Mouse (Mus musculus) midbrain, embryonic 15.5 days (tissue): ENCODE data around the gene Bcorl1. TPM values are rescaled to one million over a fixed set of nuclear protein-coding genes. Genes with fewer than 3 reads are reported as not detected.
A peak's percentile ranks its signal among the peaks of the same experiment; 100 is the strongest.

Experiments
- ATAC-seq: fragments of 200-750 bp; cut with Nextera tagmentation; replicated peaks from 2 replicates; pipeline ENCODE4 v1.8.0; 2017; ENCODE audit warnings: moderate TSS enrichment
- H3K27ac ChIP-seq: fragments of 300-500 bp; sonication (generic); 2 replicates; pipeline ENCODE4 v1.5.1; 2015; ENCODE audit warnings: mild to moderate bottlenecking, inconsistent platforms
- H3K27me3 ChIP-seq: fragments of 300-500 bp; sonication (generic); replicated peaks from 2 replicates; pipeline ENCODE4 v1.6.1; 2015; ENCODE audit warnings: inconsistent platforms
- H3K36me3 ChIP-seq: fragments of 300-500 bp; sonication (generic); replicated peaks from 2 replicates; pipeline ENCODE4 v1.6.1; 2015; ENCODE audit warnings: inconsistent platforms
- H3K4me1 ChIP-seq: fragments of 300-500 bp; sonication (generic); 2 replicates; pipeline ENCODE4 v1.6.1; 2015; ENCODE audit warnings: inconsistent platforms
- H3K4me2 ChIP-seq: fragments of 300-500 bp; sonication (generic); 2 replicates; pipeline ENCODE4 v1.6.1; 2015; ENCODE audit warnings: inconsistent platforms, mild to moderate bottlenecking, moderate library complexity
- H3K4me3 ChIP-seq: fragments of 300-500 bp; sonication (generic); 2 replicates; pipeline ENCODE4 v1.5.1; 2015; ENCODE audit warnings: mild to moderate bottlenecking, inconsistent platforms
- H3K9ac ChIP-seq: fragments of 300-500 bp; sonication (generic); 2 replicates; pipeline ENCODE4 v1.6.1; 2015; ENCODE audit warnings: mild to moderate bottlenecking, inconsistent platforms
- H3K9me3 ChIP-seq: fragments of 300-500 bp; sonication (generic); 2 replicates; pipeline ENCODE4 v1.6.1; 2016; ENCODE audit warnings: inconsistent platforms
- WGBS: fragments of 180-500 bp; shearing (Covaris S2); methylation state at CpG from one replicate; pipeline ENCODE4 v1.1.7; 2015; ENCODE audit warnings: mixed read lengths; 5-methylcytosine and 5-hydroxymethylcytosine counted together
- polyA plus RNA-seq: library from polyadenylated mRNA; unstranded; fragments of >200 nt; fragmentation: Nextera tagmentation; extraction: Ambion mirVana; gene quantifications from 2 replicates; pipeline ENCODE4 v1.2.1, GENCODE M21; 2015

Bcorl1 gene
- polyA plus RNA-seq: 6.2 and 8.4 TPM in 2 replicates

GRCm38 (mm10) chrX:48341141-48341540 lies at the start of gene Bcorl1:
Gene Bcorl1 (plus strand): TSS chrX:48341358.
- H3K27me3 ChIP-seq: no peaks in the 10 kb centered on the region
- H3K36me3 ChIP-seq: no peaks in the 10 kb centered on the region
- no peak for ATAC-seq
- 26% methylated on average over 11 of the region's 33 CpGs for WGBS
- no peaks in the 10 kb centered on the region for H3K9me3 ChIP-seq
- no peak within 1 kb of the TSS for H3K27ac ChIP-seq
- H3K9ac ChIP-seq: peak within 1 kb of the TSS; percentile 38
- peak within 1 kb of the TSS; percentile 76 for H3K4me2 ChIP-seq
- H3K4me3 ChIP-seq: peak within 1 kb of the TSS; percentile 65
- H3K4me1 ChIP-seq: peaks cover 11% of the 10 kb centered on the region; the same call in 1 of the 2 replicates

- Histone ChIP-seq H3K4me3 (no peak overlapping the region), H3K4me1 (no peaks in the 10 kb centered on the region), H3K4me2 (no peak overlapping the region), H3K36me3 (no peaks in the 10 kb centered on the region), H3K27ac (no peak overlapping the region), H3K9me3 (no peaks in the 10 kb centered on the region), H3K9ac (no peak overlapping the region), H3K27me3 (no peaks in the 10 kb centered on the region)
- ATAC-seq: no peak
- WGBS: 41% methylated on average over 3 of the region's 3 CpGs
These were observed 49.7 kb upstream of the Bcorl1 start for GRCm38 (mm10) chrX:48291413-48291812.

- H3K4me1 ChIP-seq: no peaks in the 10 kb centered on the region
- no peak overlapping the region for H3K27ac ChIP-seq
- no peak for ATAC-seq
- no peak overlapping the region for H3K4me2 ChIP-seq
- WGBS: 83% methylated on average over 4 of the region's 4 CpGs
- H3K9me3 ChIP-seq: no peaks in the 10 kb centered on the region
- no peak overlapping the region for H3K9ac ChIP-seq
- H3K4me3 ChIP-seq: no peak overlapping the region
- H3K36me3 ChIP-seq: no peaks in the 10 kb centered on the region
- H3K27me3 ChIP-seq: no peaks in the 10 kb centered on the region
These were observed 35.8 kb upstream of the Bcorl1 start for GRCm38 (mm10) chrX:48305356-48305755.

- Histone ChIP-seq H3K9me3 (no peaks in the 10 kb centered on the region), H3K27me3 (no peaks in the 10 kb centered on the region), H3K36me3 (no peaks in the 10 kb centered on the region), H3K4me3 (peak overlapping the region; percentile 15; the same call in 1 of the 2 replicates), H3K4me2 (peak overlapping the region; percentile 50), H3K9ac (no peak overlapping the region), H3K4me1 (peaks cover 7% of the 10 kb centered on the region; the same call in 1 of the 2 replicates), H3K27ac (no peak overlapping the region)
- WGBS: 32% methylated on average over 26 of the region's 26 CpGs
- no peak; the same call in 1 of the 2 replicates for ATAC-seq
These were observed 30.2 kb upstream of the Bcorl1 start for GRCm38 (mm10) chrX:48310706-48311517.

GRCm38 (mm10) chrX:48311727-48312126 lies 29.4 kb upstream of the Bcorl1 start:
- H3K36me3 ChIP-seq: no peaks in the 10 kb centered on the region
- ATAC-seq: no peak
- H3K4me1 ChIP-seq: peaks cover 7% of the 10 kb centered on the region; the same call in 1 of the 2 replicates
- no peak overlapping the region for H3K4me2 ChIP-seq
- no peaks in the 10 kb centered on the region for H3K27me3 ChIP-seq
- H3K4me3 ChIP-seq: no peak overlapping the region
- H3K27ac ChIP-seq: no peak overlapping the region
- no peak overlapping the region for H3K9ac ChIP-seq
- no peaks in the 10 kb centered on the region for H3K9me3 ChIP-seq
- 83% methylated on average over 5 of the region's 5 CpGs for WGBS

- Histone ChIP-seq H3K4me2 (peak overlapping the region; percentile 65), H3K9me3 (no peaks in the 10 kb centered on the region), H3K9ac (peak overlapping the region; percentile 22; the same call in 1 of the 2 replicates), H3K4me3 (peak overlapping the region; percentile 44), H3K27ac (no peak overlapping the region), H3K36me3 (no peaks in the 10 kb centered on the region), H3K27me3 (no peaks in the 10 kb centered on the region), H3K4me1 (peaks cover 7% of the 10 kb centered on the region; the same call in 1 of the 2 replicates)
- 13% methylated on average over 29 of the region's 33 CpGs for WGBS
- ATAC-seq: peak; percentile 73
These were observed 26.6 kb upstream of the Bcorl1 start for GRCm38 (mm10) chrX:48314530-48315079.

- Histone ChIP-seq H3K4me2 (no peak overlapping the region), H3K9me3 (no peaks in the 10 kb centered on the region), H3K27me3 (no peaks in the 10 kb centered on the region), H3K4me1 (peaks cover 4% of the 10 kb centered on the region; the same call in 1 of the 2 replicates), H3K36me3 (no peaks in the 10 kb centered on the region), H3K27ac (no peak overlapping the region), H3K4me3 (no peak overlapping the region), H3K9ac (no peak overlapping the region)
- WGBS: 68% methylated on average over 3 of the region's 3 CpGs
- no peak for ATAC-seq
These were observed 23.7 kb upstream of the Bcorl1 start for GRCm38 (mm10) chrX:48317444-48317843.

- H3K9me3 ChIP-seq: no peaks in the 10 kb centered on the region
- H3K27ac ChIP-seq: no peak overlapping the region
- H3K4me1 ChIP-seq: peaks cover 4% of the 10 kb centered on the region; the same call in 1 of the 2 replicates
- no peaks in the 10 kb centered on the region for H3K27me3 ChIP-seq
- H3K9ac ChIP-seq: no peak overlapping the region
- WGBS: 36% methylated on average over 9 of the region's 9 CpGs
- H3K4me2 ChIP-seq: no peak overlapping the region
- no peaks in the 10 kb centered on the region for H3K36me3 ChIP-seq
- H3K4me3 ChIP-seq: no peak overlapping the region
- ATAC-seq: no peak
These were observed 23.0 kb upstream of the Bcorl1 start for GRCm38 (mm10) chrX:48318194-48318593.

GRCm38 (mm10) chrX:48340441-48341049 lies 613 bp upstream of the Bcorl1 start:
- H3K4me3 ChIP-seq: peak overlapping the region; percentile 65
- no peaks in the 10 kb centered on the region for H3K36me3 ChIP-seq
- no peak for ATAC-seq
- H3K9me3 ChIP-seq: no peaks in the 10 kb centered on the region
- H3K9ac ChIP-seq: no peak overlapping the region
- H3K4me2 ChIP-seq: peak overlapping the region; percentile 76
- H3K27me3 ChIP-seq: no peaks in the 10 kb centered on the region
- 14% methylated on average over 35 of the region's 35 CpGs for WGBS
- H3K27ac ChIP-seq: no peak overlapping the region
- H3K4me1 ChIP-seq: peaks cover 8% of the 10 kb centered on the region; the same call in 1 of the 2 replicates

- Histone ChIP-seq H3K4me2 (peak overlapping the region; percentile 76), H3K4me3 (peak overlapping the region; percentile 65), H3K27ac (no peak overlapping the region), H3K4me1 (peaks cover 14% of the 10 kb centered on the region; the same call in 1 of the 2 replicates), H3K9ac (peak overlapping the region; percentile 38), H3K27me3 (no peaks in the 10 kb centered on the region), H3K36me3 (no peaks in the 10 kb centered on the region), H3K9me3 (no peaks in the 10 kb centered on the region)
- no peak for ATAC-seq
- 30% methylated on average over 19 of the region's 73 CpGs for WGBS
These were observed 533 bp downstream of the Bcorl1 start for GRCm38 (mm10) chrX:48341621-48342161.

- WGBS: 25% methylated on average over 16 of the region's 16 CpGs
- H3K36me3 ChIP-seq: no peaks in the 10 kb centered on the region
- peaks cover 14% of the 10 kb centered on the region; the same call in 1 of the 2 replicates for H3K4me1 ChIP-seq
- H3K9me3 ChIP-seq: no peaks in the 10 kb centered on the region
- H3K27me3 ChIP-seq: no peaks in the 10 kb centered on the region
- ATAC-seq: peak; percentile 2
- H3K4me2 ChIP-seq: peak overlapping the region; percentile 76
- H3K27ac ChIP-seq: no peak overlapping the region
- peak overlapping the region; percentile 65 for H3K4me3 ChIP-seq
- no peak overlapping the region for H3K9ac ChIP-seq
These were observed 1.6 kb downstream of the Bcorl1 start for GRCm38 (mm10) chrX:48342731-48343130.

GRCm38 (mm10) chrX:48343461-48343952 lies 2.3 kb downstream of the Bcorl1 start:
- peak overlapping the region; percentile 80 for H3K27ac ChIP-seq
- peaks cover 14% of the 10 kb centered on the region; the same call in 1 of the 2 replicates for H3K4me1 ChIP-seq
- H3K36me3 ChIP-seq: no peaks in the 10 kb centered on the region
- H3K9ac ChIP-seq: peak overlapping the region; percentile 58
- peak; percentile 96 for ATAC-seq
- peak overlapping the region; percentile 65 for H3K4me3 ChIP-seq
- 16% methylated on average over 36 of the region's 36 CpGs for WGBS
- H3K27me3 ChIP-seq: no peaks in the 10 kb centered on the region
- peak overlapping the region; percentile 76 for H3K4me2 ChIP-seq
- H3K9me3 ChIP-seq: no peaks in the 10 kb centered on the region
